Mouse (Mus musculus) cerebellum, adult 2 months (tissue): ENCODE results near the gene Nts.
A peak's percentile ranks its signal among the peaks of the same experiment; 100 is the strongest.
"Not testable (repeated sequence)": the region's sequence is repeated elsewhere in the genome, so short reads cannot be mapped to it uniquely, and the experiment has no call there.

Experiments used
- CTCF ChIP-seq: fragments of 200-500 bp; IDR thresholded peaks from 2 replicates; pipeline ENCODE4 v1.5.1; 2011; ENCODE audit warnings: low read depth, mild to moderate bottlenecking, control low read depth, low read length, moderate library complexity, borderline replicate concordance; ENCODE audit not compliant: insufficient read depth
- POLR2A ChIP-seq: fragments of 200-500 bp; IDR thresholded peaks from 2 replicates; pipeline ENCODE4 v1.6.1; 2011; ENCODE audit warnings: low read length, control low read depth, borderline replicate concordance; ENCODE audit not compliant: insufficient read depth

DNA sequence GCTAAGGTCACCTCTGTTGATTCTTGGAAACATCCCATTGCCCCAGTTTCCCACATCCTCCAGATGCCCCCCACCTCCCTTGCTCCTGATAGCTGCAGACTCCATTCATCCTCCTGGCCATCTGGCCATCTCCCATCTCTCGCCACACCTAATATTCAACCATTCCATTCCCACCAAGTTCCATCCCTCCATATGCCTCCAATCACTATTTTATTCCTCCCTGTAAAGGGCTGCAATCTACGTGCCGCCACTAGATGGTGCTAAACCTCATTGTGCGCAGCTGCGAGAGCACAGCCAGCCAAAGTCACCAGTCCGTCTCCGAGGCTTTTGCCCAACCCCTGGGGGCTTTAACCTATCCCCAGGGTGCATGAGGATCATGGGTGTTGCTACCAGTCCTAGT, 55.2 kb downstream of the Nts start:
- TF ChIP-seq POLR2A: not testable (repeated sequence)
- TF ChIP-seq CTCF: peak; percentile 27; the same call in 1 of the 2 replicates
